Mouse (Mus musculus): ENCODE results near the gene Gm20716.

The Gm20716 gene

DNA sequence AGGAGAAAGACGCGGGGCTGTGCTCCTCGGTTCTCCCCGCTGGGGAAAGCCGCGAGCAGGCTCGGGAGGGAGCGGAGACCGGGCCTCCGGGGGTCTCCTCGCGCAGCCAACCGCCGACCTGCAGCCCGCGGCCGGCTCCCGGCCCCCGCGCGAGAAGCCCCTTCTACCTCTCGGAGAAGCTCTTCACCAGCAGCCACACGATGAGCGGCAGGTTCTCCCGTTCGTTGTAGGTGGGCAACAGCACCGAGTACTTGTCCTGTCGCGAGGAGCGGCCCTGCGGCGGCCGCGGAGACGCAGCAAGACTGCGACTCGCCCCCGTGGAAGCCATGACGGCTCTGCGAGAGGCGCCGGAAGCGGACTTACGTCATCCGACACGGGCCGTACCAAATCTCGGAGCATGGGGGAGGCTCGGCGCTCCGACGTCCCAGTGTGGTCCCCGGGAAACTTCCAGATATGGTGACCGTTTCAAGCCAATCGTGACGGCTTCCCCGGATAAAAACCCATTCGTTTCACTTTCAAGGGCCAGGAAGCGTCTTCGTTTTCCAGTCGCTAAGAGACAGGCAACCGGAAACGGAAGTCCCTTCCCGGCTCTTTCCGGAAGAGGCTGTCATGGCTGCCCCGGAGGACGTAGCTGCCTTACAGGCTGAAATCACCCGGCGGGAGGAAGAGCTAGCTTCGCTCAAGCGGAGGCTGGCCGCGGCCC lies at the start of gene Gm20716, which contains the start of the genes Dpm1 and Mocs3:
Gm20716 (minus strand) TSS at position 339 of the 703 bp plus-strand sequence.
Dpm1 (minus strand) TSS at position 566 of the 703 bp plus-strand sequence.
Mocs3 (plus strand) TSS at position 597 of the 703 bp plus-strand sequence.
- DNase-seq: peak; percentile 84

DNA sequence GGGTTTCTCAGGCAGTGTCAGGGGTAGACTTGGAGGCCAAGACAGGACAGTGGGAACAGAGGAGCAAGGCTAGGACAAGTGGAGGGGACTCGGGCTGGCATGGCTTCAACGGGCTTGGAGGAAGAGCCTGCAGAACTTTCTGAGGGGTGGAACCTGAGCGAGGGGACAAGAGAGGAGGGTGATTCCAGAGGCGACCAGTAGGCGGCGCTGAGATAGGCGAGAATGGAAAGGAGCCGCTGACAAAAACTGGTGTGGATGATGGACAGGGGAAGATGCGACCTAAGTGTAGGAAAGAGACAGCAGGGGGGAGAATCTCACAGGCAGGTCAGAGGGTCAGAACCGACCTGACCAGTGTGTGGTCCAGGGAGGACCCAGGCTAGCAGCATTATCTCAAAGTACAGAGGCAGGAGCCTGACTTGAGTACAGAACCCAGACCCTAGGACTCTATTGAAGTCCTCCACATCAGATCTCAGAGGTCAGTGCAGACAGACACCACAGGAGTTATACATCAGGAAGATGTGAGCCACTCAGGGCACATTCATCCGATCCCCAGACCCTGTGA lies 44.3 kb upstream of the Gm20716 start:
- peak; percentile 83 for DNase-seq

DNA sequence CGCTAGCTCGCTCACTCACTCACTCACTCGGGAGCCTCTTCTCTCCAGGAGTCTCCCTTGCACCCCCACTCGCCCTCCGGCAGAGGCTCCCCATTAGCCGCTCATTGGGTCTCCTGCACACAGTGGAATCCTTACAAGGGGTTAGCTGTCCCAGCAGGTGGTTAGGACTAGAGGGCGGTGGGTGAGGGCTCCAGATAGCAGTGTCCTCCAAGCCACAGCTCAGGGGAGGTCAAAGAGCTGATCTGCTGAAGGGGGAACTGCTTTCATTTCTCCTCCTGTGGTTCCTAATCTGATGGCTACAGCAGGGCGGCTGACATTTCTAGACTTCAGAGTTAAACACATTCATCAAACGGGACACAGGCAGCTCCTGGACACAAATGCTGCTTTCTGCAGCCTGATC lies 43.2 kb upstream of the Gm20716 start:
- DNase-seq: no peak

DNA sequence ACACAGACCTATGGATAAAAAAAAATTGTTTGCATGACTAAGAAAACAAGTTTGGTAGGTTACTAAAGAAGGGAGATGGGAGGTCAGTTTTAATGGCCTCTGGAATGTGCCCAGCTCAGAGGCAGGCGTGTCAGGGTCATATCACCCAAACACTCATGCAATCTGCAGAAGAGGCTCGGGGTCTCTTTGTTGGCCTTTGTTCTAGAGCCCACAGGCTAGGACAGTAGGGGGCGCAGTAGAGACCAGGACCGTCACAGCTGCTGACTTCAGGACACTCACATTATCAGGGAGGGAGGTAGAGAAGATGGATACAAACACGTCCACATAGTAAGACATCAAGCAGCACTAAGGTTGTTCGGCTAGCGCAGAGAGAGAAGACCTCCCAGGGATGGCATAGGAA lies 37.9 kb upstream of the Gm20716 start:
- DNase-seq: peak; percentile 51

GRCm38 (mm10) chr2:168260900-168261299 lies 30.7 kb upstream of the Gm20716 start:
- DNase-seq: no peak

DNA sequence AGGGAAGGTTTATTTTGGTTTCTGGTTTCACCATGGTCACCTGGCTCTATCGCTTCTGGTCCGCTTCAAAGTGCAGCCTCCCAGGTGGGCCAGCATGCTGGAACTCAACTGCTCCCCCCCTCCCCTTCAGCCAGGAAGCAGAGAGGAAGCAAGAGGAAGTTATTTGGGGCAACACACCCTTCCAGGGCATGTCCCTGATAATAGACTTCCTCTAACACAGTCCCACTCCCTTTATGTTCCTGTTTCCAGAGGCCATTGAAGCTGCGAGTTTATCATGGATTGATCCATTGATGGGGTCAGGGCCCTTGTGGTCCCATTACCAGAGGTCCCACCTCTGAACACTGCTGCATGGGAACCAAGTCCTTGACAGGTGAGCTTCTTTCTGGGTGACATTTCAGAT lies 30.0 kb upstream of the Gm20716 start:
- no peak for DNase-seq

DNA sequence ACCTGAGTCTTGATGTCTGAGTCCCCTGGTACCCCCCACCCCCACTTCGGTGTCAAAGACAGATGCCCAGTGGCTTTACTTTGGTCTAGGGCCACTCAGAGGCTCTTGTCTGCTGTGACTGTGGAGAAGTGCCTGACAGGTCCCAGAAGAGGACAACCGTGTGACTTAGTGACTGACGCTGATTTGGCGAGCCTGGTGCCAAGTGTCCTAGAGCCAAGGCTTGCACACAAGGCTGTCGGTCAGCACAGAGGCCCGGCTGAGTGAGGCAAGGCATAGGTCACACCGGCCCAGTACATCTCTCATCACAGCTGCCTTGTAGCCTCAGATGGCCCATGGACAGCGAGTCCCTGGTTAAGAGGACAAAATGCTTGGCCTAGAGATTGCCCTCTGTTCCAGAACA lies 28.9 kb upstream of the Gm20716 start:
- no peak for DNase-seq

- no peak for DNase-seq
Observed at GRCm38 (mm10) chr2:168257188-168257587, 27.0 kb upstream of the Gm20716 start.

DNA sequence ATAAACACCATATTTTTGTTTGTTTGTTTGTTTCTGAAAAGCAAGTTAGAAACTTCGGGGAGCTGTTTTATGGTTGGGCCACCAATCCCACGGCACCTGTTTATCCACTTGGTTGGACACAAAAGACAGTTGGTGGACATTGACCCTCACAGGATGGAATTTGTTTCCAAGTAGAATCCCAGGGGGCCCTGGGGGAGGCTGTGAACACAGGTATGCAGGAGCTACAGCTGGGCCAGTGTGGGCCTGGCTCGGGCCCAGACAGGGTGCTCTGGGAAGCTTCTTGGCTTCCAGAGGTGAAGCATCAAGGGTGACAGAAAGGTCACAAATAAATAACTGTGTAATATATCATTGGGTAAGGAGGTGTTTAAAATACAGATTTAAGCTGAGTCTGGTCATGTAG lies 26.3 kb upstream of the Gm20716 start:
- DNase-seq: no peak

DNA sequence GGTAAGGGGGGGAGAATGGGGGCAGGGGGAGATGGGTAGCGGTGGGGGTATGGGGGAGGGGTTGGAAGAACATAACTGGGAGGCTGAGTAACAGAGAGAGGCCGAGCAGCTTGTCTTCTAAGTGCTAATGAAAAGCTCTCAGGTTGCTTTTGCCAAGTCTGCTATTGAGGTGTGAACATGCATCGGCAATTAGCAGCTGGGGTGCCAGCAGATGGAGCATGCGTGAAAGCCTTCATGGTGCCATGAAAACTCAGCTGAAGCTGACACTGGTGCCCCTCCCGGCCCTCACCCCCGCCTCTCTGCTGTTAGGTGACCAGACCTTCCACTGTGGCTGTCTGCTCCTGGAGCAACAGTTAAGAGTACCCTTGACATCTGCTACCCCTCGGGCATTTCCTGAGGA lies 23.7 kb upstream of the Gm20716 start:
- no peak for DNase-seq

DNA sequence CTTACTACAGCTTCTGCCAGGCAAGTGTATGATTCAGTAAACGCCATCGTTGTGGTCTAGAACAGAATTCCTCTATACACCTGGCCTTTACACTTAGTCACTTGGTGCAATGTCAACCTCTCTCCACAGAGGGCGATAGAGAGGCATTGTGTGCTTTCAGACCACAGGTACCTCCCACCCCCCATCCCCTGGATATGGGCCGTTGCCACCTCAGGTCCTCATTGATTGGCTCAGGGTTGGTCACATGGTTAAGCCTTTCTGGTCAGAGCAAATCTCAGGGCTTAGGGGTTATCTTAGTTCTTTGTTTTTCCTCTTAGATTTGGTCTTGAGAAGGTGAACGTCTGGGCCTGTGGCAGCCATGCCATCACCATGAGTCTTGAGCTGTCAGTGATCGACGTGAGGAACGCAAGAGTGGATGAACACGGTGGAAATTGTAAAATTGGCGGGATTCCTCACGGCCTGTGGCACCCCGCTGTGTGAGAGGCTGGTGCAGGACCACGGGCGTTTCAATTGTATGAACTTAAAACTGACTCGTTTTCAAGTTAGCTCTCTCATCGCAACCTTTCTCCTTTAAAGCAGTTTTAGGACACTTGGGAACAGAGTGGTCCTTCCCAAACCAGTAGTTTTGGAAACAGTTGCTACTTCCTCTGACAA lies 22.6 kb upstream of the Gm20716 start:
- DNase-seq: peak; percentile 16

DNA sequence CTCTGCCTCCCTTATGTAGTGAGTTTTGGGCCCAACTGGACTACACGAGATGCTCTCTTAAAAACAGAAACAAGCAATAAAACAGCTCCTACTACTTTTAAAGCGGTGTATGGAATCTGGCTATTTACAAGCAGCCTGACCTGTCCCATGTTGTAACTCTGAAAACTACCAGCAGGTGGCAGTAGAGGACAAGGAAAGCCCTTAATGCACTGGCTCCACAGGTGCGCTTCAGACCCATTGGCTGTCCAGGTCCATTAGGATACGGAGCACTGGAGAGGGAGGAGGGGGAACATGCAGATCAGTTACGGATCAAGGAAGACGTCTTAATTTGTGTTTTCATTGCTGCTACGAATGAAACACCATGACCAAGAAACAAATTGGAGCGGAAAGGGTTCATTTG lies 20.1 kb upstream of the Gm20716 start:
- DNase-seq: peak; percentile 92

DNA sequence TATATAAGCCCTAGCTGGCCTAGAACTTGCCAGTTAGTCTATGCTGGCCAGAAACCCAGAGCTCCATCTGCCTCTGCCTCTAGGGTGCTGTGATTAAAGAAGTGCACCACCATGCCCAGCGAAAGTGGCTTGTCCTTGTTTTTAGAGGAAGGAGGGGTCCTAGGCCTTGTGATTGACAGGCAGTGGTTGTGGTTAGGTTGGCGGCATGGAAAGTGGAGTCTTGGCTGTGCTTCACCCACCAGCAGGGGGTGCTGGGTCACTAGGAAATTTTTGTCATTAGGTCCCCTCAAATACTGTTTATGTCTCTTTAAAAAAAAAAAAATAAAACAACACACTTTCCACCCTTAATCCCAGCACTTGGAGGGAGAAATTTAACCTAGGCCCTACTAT lies 18.7 kb upstream of the Gm20716 start:
- DNase-seq: peak; percentile 26

- no peak for DNase-seq
Observed at GRCm38 (mm10) chr2:168248167-168248855, 18.1 kb upstream of the Gm20716 start.

- no peak for DNase-seq
Observed at GRCm38 (mm10) chr2:168245571-168245970, 15.4 kb upstream of the Gm20716 start.

DNA sequence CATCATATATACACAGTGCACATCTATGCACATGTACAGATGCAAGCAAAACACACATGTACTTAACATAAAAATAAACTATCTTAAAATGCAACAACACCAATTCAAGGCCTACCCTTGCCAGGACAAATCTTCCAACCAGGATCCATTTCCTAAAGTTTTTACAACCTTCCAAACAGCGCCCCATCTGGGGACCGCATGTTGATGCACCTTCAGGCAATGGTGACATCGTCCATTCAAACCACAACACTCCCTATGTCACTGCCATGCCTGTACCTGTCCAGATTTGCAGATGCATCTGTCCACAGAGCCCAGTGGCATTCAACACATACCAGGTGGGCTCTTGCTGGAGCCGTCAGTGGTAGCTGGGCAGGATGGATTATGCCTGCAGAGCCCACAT lies 13.1 kb upstream of the Gm20716 start:
- DNase-seq: no peak

GRCm38 (mm10) chr2:168242841-168243240 lies 12.7 kb upstream of the Gm20716 start:
- no peak for DNase-seq

DNA sequence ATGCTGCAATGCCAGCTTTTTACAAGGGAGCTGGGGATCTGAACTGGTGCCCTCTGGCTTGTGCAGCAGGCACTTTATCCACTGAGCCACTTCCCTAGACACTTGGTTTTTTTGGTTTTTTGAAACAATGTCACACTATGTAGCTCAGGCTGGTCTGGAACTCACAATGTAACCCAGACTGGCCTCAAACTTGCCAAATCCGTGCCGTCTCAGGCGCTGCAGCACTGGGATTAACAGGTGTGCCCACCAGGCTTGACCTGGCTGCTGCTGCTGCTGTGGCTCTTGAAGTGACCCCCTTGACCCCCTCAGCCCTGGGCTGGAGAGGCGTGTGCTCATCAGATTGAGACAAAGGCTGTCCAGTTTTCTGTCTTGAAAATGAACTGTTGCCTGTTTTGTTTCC lies 8.2 kb upstream of the Gm20716 start:
- no peak for DNase-seq

- no peak for DNase-seq
Observed at GRCm38 (mm10) chr2:168233286-168233685, 3.1 kb upstream of the Gm20716 start.

- DNase-seq: no peak
Observed at GRCm38 (mm10) chr2:168231471-168231829, 1.3 kb upstream of the Gm20716 start.

- DNase-seq: peak; percentile 6
Observed at GRCm38 (mm10) chr2:168230773-168231470, 758 bp upstream of the Gm20716 start.

- DNase-seq: peak; percentile 30
Observed at GRCm38 (mm10) chr2:168229116-168230025, 793 bp downstream of the Gm20716 start.
